Mouse (Mus musculus) limb, embryonic 15.5 days (tissue): ENCODE data around the gene Dtd1. TPM values are rescaled to one million over a fixed set of nuclear protein-coding genes. Genes with fewer than 3 reads are reported as not detected.
A peak's percentile ranks its signal among the peaks of the same experiment; 100 is the strongest.
"Not testable (repeated sequence)": the region's sequence is repeated elsewhere in the genome, so short reads cannot be mapped to it uniquely, and the experiment has no call there.

Experiments used
- ATAC-seq: fragments of 200-750 bp; cut with Nextera tagmentation; 2 replicates; pipeline ENCODE4 v1.8.0; 2017; ENCODE audit warnings: low read depth, moderate TSS enrichment; ENCODE audit not compliant: insufficient number of reproducible peaks, low FRiP score, low TSS enrichment
- H3K27ac ChIP-seq: fragments of 300-500 bp; sonication (generic); 2 replicates; pipeline ENCODE4 v1.5.1; 2015; ENCODE audit warnings: moderate library complexity, mild to moderate bottlenecking, inconsistent platforms
- H3K27me3 ChIP-seq: fragments of 300-500 bp; sonication (generic); 2 replicates; pipeline ENCODE4 v1.6.1; 2015; ENCODE audit warnings: inconsistent platforms
- H3K36me3 ChIP-seq: fragments of 300-500 bp; sonication (generic); 2 replicates; pipeline ENCODE4 v1.6.1; 2015; ENCODE audit warnings: inconsistent platforms
- H3K4me1 ChIP-seq: fragments of 300-500 bp; sonication (generic); 2 replicates; pipeline ENCODE4 v1.6.1; 2015; ENCODE audit warnings: inconsistent platforms
- H3K4me2 ChIP-seq: fragments of 300-500 bp; sonication (generic); 2 replicates; pipeline ENCODE4 v1.6.1; 2015; ENCODE audit warnings: mild to moderate bottlenecking, inconsistent platforms
- H3K4me3 ChIP-seq: fragments of 300-500 bp; sonication (generic); 2 replicates; pipeline ENCODE4 v1.5.1; 2015; ENCODE audit warnings: mild to moderate bottlenecking, inconsistent platforms
- H3K9ac ChIP-seq: fragments of 300-500 bp; sonication (generic); 2 replicates; pipeline ENCODE4 v1.6.1; 2015; ENCODE audit warnings: inconsistent platforms
- H3K9me3 ChIP-seq: fragments of 300-500 bp; sonication (generic); 2 replicates; pipeline ENCODE4 v1.6.1; 2016; ENCODE audit warnings: inconsistent platforms
- WGBS: fragments of 180-500 bp; shearing (Covaris S2); methylation state at CpG from one replicate; pipeline ENCODE4 v1.1.7; 2015; 5-methylcytosine and 5-hydroxymethylcytosine counted together
- polyA plus RNA-seq: library from polyadenylated mRNA; unstranded; fragments of >200 nt; fragmentation: Nextera tagmentation; extraction: Ambion mirVana; gene quantifications from 2 replicates; pipeline ENCODE4 v1.2.1, GENCODE M21; 2015

Dtd1 gene
- polyA plus RNA-seq = 39.3 and 40.5 TPM in 2 replicates

- Histone ChIP-seq H3K27ac (no peak within 1 kb of the TSS), H3K4me3 (peak within 1 kb of the TSS; percentile 65), H3K36me3 (peaks cover 5% of the 10 kb centered on the region), H3K4me2 (peak within 1 kb of the TSS; percentile 64), H3K9ac (peak within 1 kb of the TSS; percentile 57), H3K9me3 (no peaks in the 10 kb centered on the region), H3K4me1 (peaks cover 3% of the 10 kb centered on the region; the same call in 1 of the 2 replicates), H3K27me3 (no peaks in the 10 kb centered on the region)
- 2% methylated on average over 40 of the region's 50 CpGs for WGBS
- peak; percentile 85 for ATAC-seq
Observed at GRCm38 (mm10) chr2:144599831-144600687, at the start of gene Dtd1. TSS of gene Dtd1 (plus strand) at chr2:144599897.

DNA sequence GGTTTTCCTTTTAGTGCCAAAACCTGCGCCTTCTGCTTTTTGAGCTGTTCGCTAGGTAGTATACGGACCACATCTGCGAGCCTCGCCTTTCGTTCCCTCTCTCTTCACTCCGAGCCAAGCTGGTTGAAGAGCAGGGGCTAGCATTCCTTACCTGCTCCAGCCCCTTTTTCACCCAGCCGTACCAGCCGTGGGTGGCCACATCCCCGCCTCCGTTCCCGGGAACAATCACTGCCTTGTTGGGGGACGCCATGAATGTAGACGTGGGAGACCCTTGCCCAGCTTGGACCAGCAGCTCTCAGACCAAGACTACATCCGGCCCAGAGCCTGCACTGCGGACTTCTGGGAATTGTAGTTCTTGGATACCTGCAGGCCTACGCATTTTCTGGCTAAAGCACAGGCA is 49.2 kb upstream of the Dtd1 start, which contains the start of gene Rbbp9:
Gene Rbbp9, minus strand, starts transcription at position 341 of the 400 bp plus-strand sequence.
- Histone ChIP-seq H3K4me1 (peaks cover 5% of the 10 kb centered on the region), H3K9me3 (no peaks in the 10 kb centered on the region), H3K9ac (peak within 1 kb of the TSS; percentile 70), H3K36me3 (peaks cover 13% of the 10 kb centered on the region), H3K27ac (peak within 1 kb of the TSS; percentile 94), H3K4me2 (peak within 1 kb of the TSS; percentile 46), H3K4me3 (peak within 1 kb of the TSS; percentile 70), H3K27me3 (no peaks in the 10 kb centered on the region)
- ATAC-seq = peak; percentile 93
- WGBS = under 1% methylated on average over 17 of the region's 17 CpGs

GRCm38 (mm10) chr2:144553905-144554304 is 45.8 kb upstream of the Dtd1 start:
- no peak overlapping the region for H3K27ac ChIP-seq
- H3K4me2 ChIP-seq = no peak overlapping the region
- peaks cover 17% of the 10 kb centered on the region for H3K4me1 ChIP-seq
- no peaks in the 10 kb centered on the region for H3K27me3 ChIP-seq
- no peaks in the 10 kb centered on the region for H3K9me3 ChIP-seq
- H3K36me3 ChIP-seq = peaks cover under 1% of the 10 kb centered on the region; the same call in 1 of the 2 replicates
- no peak overlapping the region for H3K9ac ChIP-seq
- H3K4me3 ChIP-seq = no peak overlapping the region
- 91% methylated on average over 3 of the region's 3 CpGs for WGBS
- no peak for ATAC-seq

GRCm38 (mm10) chr2:144555286-144555819 is 44.3 kb upstream of the Dtd1 start:
- peak overlapping the region; percentile 97 for H3K27ac ChIP-seq
- peak overlapping the region; percentile 89 for H3K4me3 ChIP-seq
- ATAC-seq = no peak
- 2% methylated on average over 14 of the region's 14 CpGs for WGBS
- H3K4me1 ChIP-seq = peaks cover 15% of the 10 kb centered on the region
- no peaks in the 10 kb centered on the region for H3K27me3 ChIP-seq
- H3K9me3 ChIP-seq = no peaks in the 10 kb centered on the region
- peaks cover 11% of the 10 kb centered on the region for H3K36me3 ChIP-seq
- H3K4me2 ChIP-seq = peak overlapping the region; percentile 54
- H3K9ac ChIP-seq = peak overlapping the region; percentile 44

DNA sequence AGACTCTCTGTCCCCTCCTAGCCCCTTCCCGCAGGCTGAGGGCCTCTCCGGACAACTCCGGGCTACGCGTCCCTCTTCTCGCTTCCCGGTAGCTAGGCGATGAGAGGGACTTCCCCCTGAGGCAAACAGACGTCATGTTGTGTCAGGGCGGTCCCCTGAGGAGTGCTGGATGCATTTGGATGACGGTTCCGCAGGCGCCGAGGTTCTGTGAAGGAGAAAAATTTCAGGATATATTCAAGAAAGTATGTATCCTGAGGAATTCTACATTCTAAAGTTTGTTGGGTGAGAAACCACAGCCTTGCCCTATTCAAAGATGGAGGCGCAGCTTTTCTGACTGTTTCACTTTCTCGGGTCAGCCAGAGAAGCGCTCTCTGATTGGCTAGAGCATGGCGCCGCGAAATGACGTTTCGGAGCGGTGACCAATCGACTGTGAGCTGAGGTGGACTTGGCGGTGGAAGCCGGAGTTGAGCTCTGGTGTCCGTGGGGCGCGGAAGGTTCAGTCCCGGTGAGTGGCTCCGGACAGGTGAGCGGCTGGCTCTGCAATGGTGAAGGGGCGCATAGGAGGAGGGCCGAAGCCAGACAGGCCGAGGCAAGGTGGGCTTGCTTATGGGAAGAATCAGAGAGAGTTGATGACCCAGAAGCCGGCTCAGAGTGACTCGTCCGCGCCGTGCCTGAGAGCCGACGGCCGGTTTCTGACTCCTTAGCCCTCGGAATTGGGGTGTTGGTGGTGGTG is 43.7 kb upstream of the Dtd1 start, which contains the start of gene Sec23b:
Gene Sec23b, plus strand, starts transcription at position 410 of the 733 bp plus-strand sequence.
- H3K9me3 ChIP-seq = no peaks in the 10 kb centered on the region
- peak within 1 kb of the TSS; percentile 55 for H3K4me2 ChIP-seq
- ATAC-seq = peak; percentile 98
- peak within 1 kb of the TSS; percentile 89 for H3K4me3 ChIP-seq
- peak within 1 kb of the TSS; percentile 71 for H3K9ac ChIP-seq
- no peaks in the 10 kb centered on the region for H3K27me3 ChIP-seq
- peak within 1 kb of the TSS; percentile 97 for H3K27ac ChIP-seq
- under 1% methylated on average over 44 of the region's 44 CpGs for WGBS
- H3K36me3 ChIP-seq = peaks cover 11% of the 10 kb centered on the region
- H3K4me1 ChIP-seq = peaks cover 15% of the 10 kb centered on the region

DNA sequence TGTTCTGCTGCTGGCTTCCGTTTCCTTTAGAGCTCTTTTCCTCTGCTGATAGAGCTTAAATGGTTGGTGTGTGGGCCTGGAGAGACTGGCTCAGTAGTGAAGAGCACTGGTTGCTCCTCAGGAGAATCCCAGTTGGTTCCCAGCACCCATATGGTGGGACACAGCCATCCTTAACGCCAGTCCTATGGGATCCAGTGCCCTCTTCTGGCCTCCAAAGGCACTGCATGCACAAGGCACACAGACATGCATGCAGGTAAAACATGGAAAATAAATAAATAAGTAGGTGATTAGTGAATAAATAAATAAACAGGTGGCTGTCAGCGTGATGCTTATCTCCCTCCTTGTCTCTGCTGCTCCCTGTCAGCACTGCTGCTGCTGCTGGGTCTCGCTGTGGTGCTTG is 11.0 kb upstream of the Dtd1 start:
- no peak for ATAC-seq
- Histone ChIP-seq H3K36me3 (peaks cover 75% of the 10 kb centered on the region), H3K4me1 (no peaks in the 10 kb centered on the region), H3K4me3 (no peak overlapping the region), H3K9ac (no peak overlapping the region), H3K27ac (no peak overlapping the region), H3K27me3 (no peaks in the 10 kb centered on the region), H3K4me2 (no peak overlapping the region), H3K9me3 (no peaks in the 10 kb centered on the region)
- WGBS = 76% methylated on average over 4 of the region's 4 CpGs

- H3K4me2 ChIP-seq, H3K4me3 ChIP-seq, H3K9ac ChIP-seq, H3K9me3 ChIP-seq, H3K27ac ChIP-seq, H3K4me1 ChIP-seq, ATAC-seq, H3K27me3 ChIP-seq: not testable (repeated sequence)
- peaks cover 41% of the 10 kb centered on the region for H3K36me3 ChIP-seq
- WGBS = 65% methylated on average over 8 of the region's 8 CpGs
Observed at GRCm38 (mm10) chr2:144593036-144593435, 6.7 kb upstream of the Dtd1 start.

DNA sequence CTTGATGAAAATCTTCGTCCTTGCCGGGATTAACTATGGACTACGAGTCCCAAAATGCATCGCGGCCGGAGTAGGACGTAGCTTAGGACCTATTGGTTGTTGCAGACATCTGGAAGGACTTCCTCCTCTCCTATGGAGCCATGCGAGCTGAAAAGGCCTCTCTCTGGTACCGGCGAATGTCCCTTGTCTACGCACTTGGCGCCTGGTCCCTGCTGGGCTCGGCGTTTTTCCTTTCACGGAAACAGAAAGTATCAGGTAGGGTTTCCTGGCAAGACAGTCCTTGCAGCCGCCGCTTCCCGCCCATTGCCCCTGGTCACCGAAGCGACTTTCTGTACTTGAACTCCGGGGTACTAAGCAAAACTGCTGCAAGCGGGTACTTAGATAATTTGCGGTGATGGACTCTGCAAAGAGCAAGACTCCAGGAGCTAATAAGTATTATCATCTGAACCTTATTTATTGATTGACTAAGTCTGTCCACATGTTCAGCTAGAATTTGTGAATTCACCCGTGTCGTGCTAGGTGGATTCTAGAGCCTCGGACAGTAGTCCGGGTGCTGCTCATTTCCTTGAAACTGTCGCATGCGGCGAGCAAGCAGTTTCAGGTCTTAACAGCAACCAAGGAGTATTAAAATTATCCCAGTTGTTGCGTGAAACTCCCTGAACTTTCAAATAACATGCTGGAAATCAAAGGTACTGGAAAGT is 5.6 kb upstream of the Dtd1 start, which contains the start of gene Smim26:
Gene Smim26, plus strand, starts transcription at position 104 of the 701 bp plus-strand sequence.
- H3K4me3 ChIP-seq = peak within 1 kb of the TSS; percentile 70
- peak within 1 kb of the TSS; percentile 57 for H3K9ac ChIP-seq
- ATAC-seq = peak; percentile 92
- no peaks in the 10 kb centered on the region for H3K9me3 ChIP-seq
- 1% methylated on average over 31 of the region's 31 CpGs for WGBS
- H3K27me3 ChIP-seq = no peaks in the 10 kb centered on the region
- H3K4me2 ChIP-seq = peak within 1 kb of the TSS; percentile 46
- peaks cover 30% of the 10 kb centered on the region for H3K36me3 ChIP-seq
- H3K27ac ChIP-seq = 0 out of 2 replicates have a peak within 1 kb of the TSS, but pooled peaks have one; percentile 63
- H3K4me1 ChIP-seq = peaks cover 3% of the 10 kb centered on the region; the same call in 1 of the 2 replicates

- H3K4me1 ChIP-seq = peaks cover 7% of the 10 kb centered on the region; the same call in 1 of the 2 replicates
- no peaks in the 10 kb centered on the region for H3K9me3 ChIP-seq
- H3K4me2 ChIP-seq = no peak overlapping the region
- WGBS = 77% methylated on average over 2 of the region's 2 CpGs
- no peak overlapping the region for H3K4me3 ChIP-seq
- no peak overlapping the region for H3K9ac ChIP-seq
- no peaks in the 10 kb centered on the region for H3K27me3 ChIP-seq
- no peak overlapping the region for H3K27ac ChIP-seq
- ATAC-seq = no peak
- H3K36me3 ChIP-seq = peaks cover 5% of the 10 kb centered on the region
Observed at GRCm38 (mm10) chr2:144598006-144598405, 1.7 kb upstream of the Dtd1 start.

- Histone ChIP-seq H3K9me3 (no peaks in the 10 kb centered on the region), H3K4me2 (no peak overlapping the region), H3K4me1 (peaks cover 3% of the 10 kb centered on the region; the same call in 1 of the 2 replicates), H3K4me3 (no peak overlapping the region), H3K27ac (no peak overlapping the region), H3K36me3 (no peaks in the 10 kb centered on the region), H3K27me3 (no peaks in the 10 kb centered on the region), H3K9ac (no peak overlapping the region)
- 89% methylated on average over 1 of the region's 1 CpGs for WGBS
- ATAC-seq = no peak
Observed at GRCm38 (mm10) chr2:144601576-144601975, 1.9 kb downstream of the Dtd1 start.

DNA sequence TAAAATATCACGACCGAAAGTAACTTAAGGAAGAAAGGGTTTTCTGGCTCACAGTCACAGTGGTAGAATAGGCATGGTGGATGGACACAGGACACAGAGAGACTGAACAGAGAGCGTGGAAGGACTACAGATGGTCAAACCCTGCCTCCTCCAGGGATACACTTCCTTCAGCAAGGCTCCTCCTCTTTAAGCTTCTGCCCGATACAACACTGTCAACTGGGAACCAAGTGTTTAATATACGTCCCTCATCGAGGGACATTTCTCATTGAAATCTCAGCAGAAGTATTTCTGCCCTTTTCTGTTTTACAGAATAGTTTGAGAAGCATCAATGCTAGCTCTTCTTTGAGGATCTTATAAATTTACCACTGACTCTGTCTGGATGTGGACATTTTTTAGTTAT is 14.3 kb downstream of the Dtd1 start:
- no peak overlapping the region for H3K4me3 ChIP-seq
- H3K9me3 ChIP-seq = no peaks in the 10 kb centered on the region
- H3K9ac ChIP-seq = no peak overlapping the region
- H3K27me3 ChIP-seq = no peaks in the 10 kb centered on the region
- no peaks in the 10 kb centered on the region for H3K4me1 ChIP-seq
- ATAC-seq = no peak
- H3K27ac ChIP-seq = no peak overlapping the region
- H3K4me2 ChIP-seq = no peak overlapping the region
- WGBS = 91% methylated on average over 6 of the region's 6 CpGs
- H3K36me3 ChIP-seq = no peaks in the 10 kb centered on the region
